Mouse (Mus musculus) liver, embryonic 14.5 days (tissue): ENCODE data around the gene Esrrb.

Experiments used
- CTCF ChIP-seq: IDR thresholded peaks from 2 replicates; pipeline ENCODE4 v1.5.1; 2016; ENCODE audit warnings: antibody characterized with exemption, low read depth, control low read depth
- EP300 ChIP-seq: IDR thresholded peaks from 2 replicates; pipeline ENCODE4 v1.6.1; 2016; ENCODE audit warnings: antibody characterized with exemption, low read depth

GRCm38 (mm10) chr12:86473630-86474029, 112.7 kb downstream of the Esrrb start:
- TF ChIP-seq CTCF (no peak), EP300 (no peak)
